Mouse (Mus musculus) urinary bladder, postnatal 25 days (tissue): ENCODE measurements around the gene Lsp1.

ENCODE experiments used
- DNase-seq: peaks from one replicate; pipeline ENCODE4 v3.0.0; 2022; ENCODE audit warnings: low spot score

Lsp1 gene

GRCm38 (mm10) chr7:142445324-142445723 lies 15.3 kb upstream of the Lsp1 start:
- DNase-seq: no peak

- no peak for DNase-seq
These were observed 14.3 kb upstream of the Lsp1 start for GRCm38 (mm10) chr7:142446264-142446663.

- DNase-seq: no peak
These were observed 11.5 kb upstream of the Lsp1 start for GRCm38 (mm10) chr7:142449038-142449617.

GRCm38 (mm10) chr7:142454706-142455105 lies 5.9 kb upstream of the Lsp1 start:
- no peak for DNase-seq

- DNase-seq: no peak
These were observed 5.4 kb upstream of the Lsp1 start for GRCm38 (mm10) chr7:142455251-142455650.

GRCm38 (mm10) chr7:142456806-142457205 lies 3.8 kb upstream of the Lsp1 start:
- no peak for DNase-seq

GRCm38 (mm10) chr7:142457227-142457811 lies 3.3 kb upstream of the Lsp1 start:
- no peak for DNase-seq

GRCm38 (mm10) chr7:142458026-142458425 lies 2.6 kb upstream of the Lsp1 start:
- no peak for DNase-seq

- DNase-seq: no peak
These were observed 1.8 kb upstream of the Lsp1 start for GRCm38 (mm10) chr7:142458676-142459298.

GRCm38 (mm10) chr7:142459299-142459691 lies 1.3 kb upstream of the Lsp1 start:
- no peak for DNase-seq

GRCm38 (mm10) chr7:142461446-142461845 lies 837 bp downstream of the Lsp1 start:
- no peak for DNase-seq

- DNase-seq: no peak
These were observed 1.6 kb downstream of the Lsp1 start for GRCm38 (mm10) chr7:142462190-142462589.

- no peak for DNase-seq
These were observed 2.0 kb downstream of the Lsp1 start for GRCm38 (mm10) chr7:142462594-142463078.

GRCm38 (mm10) chr7:142470171-142470691 lies 9.6 kb downstream of the Lsp1 start:
- DNase-seq: no peak

- no peak for DNase-seq
These were observed 10.3 kb downstream of the Lsp1 start for GRCm38 (mm10) chr7:142470808-142471413.

GRCm38 (mm10) chr7:142471414-142471861 lies 10.8 kb downstream of the Lsp1 start:
- no peak for DNase-seq

- no peak for DNase-seq
These were observed 11.4 kb downstream of the Lsp1 start for GRCm38 (mm10) chr7:142471884-142472570.

- DNase-seq: no peak
These were observed 12.3 kb downstream of the Lsp1 start for GRCm38 (mm10) chr7:142472936-142473335.

- no peak for DNase-seq
These were observed 12.9 kb downstream of the Lsp1 start for GRCm38 (mm10) chr7:142473476-142473875.

- DNase-seq: peak; percentile 64
These were observed 14.2 kb downstream of the Lsp1 start for GRCm38 (mm10) chr7:142474799-142475198.

- no peak for DNase-seq
These were observed 15.0 kb downstream of the Lsp1 start for GRCm38 (mm10) chr7:142475641-142476040.

GRCm38 (mm10) chr7:142476271-142476670 lies 15.7 kb downstream of the Lsp1 start:
- no peak for DNase-seq
